Mouse (Mus musculus) lung, embryonic 16.5 days (tissue): ENCODE measurements at regions not wholly inside any gene's neighbourhood (a gene's known extent, or its start where the extent isn't known, plus 50 kb on each side); places are given as distances from the start of the nearest gene placed in this dataset.

Experiments used
- ATAC-seq: fragments of 200-750 bp; cut with Nextera tagmentation; 2 replicates; pipeline ENCODE4 v1.8.0; 2017; ENCODE audit warnings: low read depth, mild to moderate bottlenecking, moderate library complexity
- H3K27ac ChIP-seq: fragments of 300-500 bp; sonication (generic); 2 replicates; pipeline ENCODE4 v1.5.1; 2014; ENCODE audit warnings: mild to moderate bottlenecking, control low read depth, low read length
- H3K27me3 ChIP-seq: fragments of 300-500 bp; sonication (generic); 2 replicates; pipeline ENCODE4 v1.6.1; 2014; ENCODE audit warnings: low read depth, low read length, mixed read lengths; ENCODE audit not compliant: control insufficient read depth, insufficient read depth
- H3K36me3 ChIP-seq: fragments of 300-500 bp; sonication (generic); 2 replicates; pipeline ENCODE4 v1.6.1; 2014; ENCODE audit warnings: low read length; ENCODE audit not compliant: control insufficient read depth, insufficient read depth
- H3K4me1 ChIP-seq: fragments of 300-500 bp; sonication (generic); replicated peaks from 2 replicates; pipeline ENCODE4 v1.6.1; 2014; ENCODE audit warnings: low read length, mixed read lengths; ENCODE audit not compliant: control insufficient read depth, insufficient read depth
- H3K4me2 ChIP-seq: fragments of 300-500 bp; sonication (generic); 2 replicates; pipeline ENCODE4 v1.6.1; 2014; ENCODE audit warnings: low read depth, low read length, control low read depth
- H3K4me3 ChIP-seq: fragments of 300-500 bp; sonication (generic); 2 replicates; pipeline ENCODE4 v1.5.1; 2014; ENCODE audit warnings: mild to moderate bottlenecking, low read length, control low read depth
- H3K9ac ChIP-seq: fragments of 300-500 bp; sonication (generic); 2 replicates; pipeline ENCODE4 v1.6.1; 2014; ENCODE audit warnings: low read length, control low read depth
- H3K9me3 ChIP-seq: fragments of 300-500 bp; sonication (generic); 2 replicates; pipeline ENCODE4 v1.6.1; 2016; ENCODE audit warnings: low read length; ENCODE audit not compliant: control insufficient read depth
- WGBS: fragments of 180-500 bp; shearing (Covaris S2); extraction: QIAGEN DNeasy Blood & Tissue Kit; methylation state at CpG from one replicate; pipeline ENCODE4 v1.1.7; 2014; 5-methylcytosine and 5-hydroxymethylcytosine counted together

DNA sequence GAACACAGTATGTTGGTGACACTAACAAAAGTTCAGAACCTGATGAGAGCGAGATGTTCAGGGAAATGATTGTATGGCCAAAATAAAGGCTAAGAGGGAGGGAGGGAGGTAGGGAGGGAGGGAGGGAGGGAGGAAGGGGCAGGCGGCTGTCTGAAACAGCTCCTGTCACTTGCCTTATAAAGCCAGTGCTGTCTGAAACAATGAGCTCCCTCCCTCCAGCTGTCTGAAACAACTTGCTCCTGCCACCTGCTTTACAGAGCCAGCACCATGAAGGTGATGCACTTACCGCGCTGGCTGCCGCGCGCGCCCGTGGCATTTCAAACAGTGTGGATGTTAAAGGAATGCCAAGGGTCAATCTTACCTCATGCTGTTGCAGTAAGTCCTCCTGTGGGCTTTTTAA, 571.9 kb downstream of the 1700064H15Rik start:
- H3K36me3 ChIP-seq, result no peaks in the 10 kb centered on the region
- no peaks in the 10 kb centered on the region for H3K27me3 ChIP-seq
- H3K4me3 ChIP-seq, result no peak overlapping the region
- H3K4me1 ChIP-seq, result no peaks in the 10 kb centered on the region
- ATAC-seq, result no peak
- no peak overlapping the region for H3K9ac ChIP-seq
- no peak overlapping the region for H3K27ac ChIP-seq
- H3K9me3 ChIP-seq, result no peaks in the 10 kb centered on the region
- WGBS, result 19% methylated on average over 9 of the region's 9 CpGs
- no peak overlapping the region for H3K4me2 ChIP-seq

DNA sequence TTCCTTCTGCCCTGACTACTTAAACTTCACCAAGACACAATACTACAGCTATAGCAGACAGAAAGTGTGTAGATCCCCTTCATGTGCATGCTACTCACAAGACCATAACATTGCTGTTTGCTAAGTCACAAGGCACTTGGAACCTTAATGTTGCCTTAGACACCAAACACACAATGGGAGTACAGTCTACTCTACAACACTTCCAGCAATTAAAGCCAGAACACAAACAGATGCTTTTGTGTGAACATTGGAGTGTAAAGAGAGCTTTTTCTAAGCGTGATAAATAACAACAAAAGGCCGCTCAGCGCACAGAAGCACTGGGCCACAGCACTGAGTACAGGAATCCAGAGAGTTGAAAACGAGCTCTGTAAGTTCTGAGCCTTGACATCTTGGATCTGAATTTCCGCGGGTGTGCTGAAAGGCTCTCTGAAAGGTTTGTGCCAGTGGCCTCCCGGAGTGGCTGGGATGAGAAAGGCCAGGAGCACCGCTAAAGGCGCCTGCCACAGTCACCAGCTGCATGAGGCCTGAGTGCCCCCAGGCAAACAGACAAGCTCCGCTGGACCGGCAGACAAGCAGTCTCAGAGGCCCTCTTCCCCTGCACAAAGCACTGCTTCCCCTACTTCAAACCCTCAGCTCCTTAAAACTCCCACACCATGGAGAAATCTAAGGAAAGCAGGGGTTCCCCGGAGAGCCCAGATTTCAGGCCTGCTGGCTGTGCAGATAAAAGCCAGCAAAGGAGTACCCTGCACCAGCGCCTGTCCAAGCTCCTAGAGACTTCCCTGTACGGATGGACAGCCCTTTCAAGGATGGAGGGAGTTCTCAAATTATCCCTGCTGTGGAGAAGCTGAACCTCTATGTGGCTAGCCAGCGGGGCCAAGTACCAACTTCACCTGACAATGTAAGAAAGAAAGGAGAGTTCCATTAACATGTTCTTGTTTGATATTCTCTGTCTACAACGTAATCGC, 568.3 kb downstream of the 1700064H15Rik start:
- no peaks in the 10 kb centered on the region for H3K4me1 ChIP-seq
- WGBS, result 45% methylated on average over 15 of the region's 17 CpGs
- H3K4me3 ChIP-seq, result no peak overlapping the region
- H3K9me3 ChIP-seq, result no peaks in the 10 kb centered on the region
- H3K27ac ChIP-seq, result no peak overlapping the region
- no peaks in the 10 kb centered on the region for H3K27me3 ChIP-seq
- ATAC-seq, result no peak
- H3K36me3 ChIP-seq, result no peaks in the 10 kb centered on the region
- H3K9ac ChIP-seq, result no peak overlapping the region
- no peak overlapping the region for H3K4me2 ChIP-seq

DNA sequence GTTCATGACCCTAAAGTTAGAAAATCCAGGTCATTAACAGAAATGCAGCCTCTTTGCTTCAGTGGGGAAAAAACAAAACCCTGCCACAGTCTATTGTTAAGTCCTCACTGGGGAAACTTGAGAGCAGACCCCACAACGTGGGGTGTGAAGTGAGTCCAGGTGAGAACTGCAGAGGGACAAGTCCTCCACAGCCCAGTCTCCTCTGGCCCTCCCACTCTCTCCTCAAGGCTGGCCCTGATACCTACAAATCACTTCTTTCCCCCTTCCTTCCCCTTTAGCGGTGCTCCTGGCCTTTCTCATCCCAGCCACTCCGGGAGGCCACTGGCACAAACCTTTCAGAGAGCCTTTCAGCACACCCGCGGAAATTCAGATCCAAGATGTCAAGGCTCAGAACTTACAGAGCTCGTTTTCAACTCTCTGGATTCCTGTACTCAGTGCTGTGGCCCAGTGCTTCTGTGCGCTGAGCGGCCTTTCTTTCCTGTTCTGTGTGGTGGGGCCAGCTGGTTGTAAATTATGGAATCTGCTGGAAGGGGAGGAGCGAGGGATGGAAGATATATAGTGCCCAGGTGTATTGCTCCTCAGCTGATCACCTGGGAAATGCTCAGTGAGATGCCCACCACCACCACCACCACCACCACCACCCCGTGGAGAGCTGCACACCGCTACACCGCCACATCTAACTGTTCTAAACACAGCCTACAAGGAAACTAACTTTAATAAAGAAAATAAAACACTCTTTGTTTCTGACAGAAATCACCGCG, 566.8 kb downstream of the 1700064H15Rik start:
- Histone ChIP-seq H3K4me2 (no peak overlapping the region), H3K4me3 (no peak overlapping the region), H3K36me3 (no peaks in the 10 kb centered on the region), H3K4me1 (no peaks in the 10 kb centered on the region), H3K27ac (no peak overlapping the region), H3K27me3 (no peaks in the 10 kb centered on the region), H3K9ac (no peak overlapping the region), H3K9me3 (no peaks in the 10 kb centered on the region)
- no peak for ATAC-seq
- 53% methylated on average over 12 of the region's 14 CpGs for WGBS

DNA sequence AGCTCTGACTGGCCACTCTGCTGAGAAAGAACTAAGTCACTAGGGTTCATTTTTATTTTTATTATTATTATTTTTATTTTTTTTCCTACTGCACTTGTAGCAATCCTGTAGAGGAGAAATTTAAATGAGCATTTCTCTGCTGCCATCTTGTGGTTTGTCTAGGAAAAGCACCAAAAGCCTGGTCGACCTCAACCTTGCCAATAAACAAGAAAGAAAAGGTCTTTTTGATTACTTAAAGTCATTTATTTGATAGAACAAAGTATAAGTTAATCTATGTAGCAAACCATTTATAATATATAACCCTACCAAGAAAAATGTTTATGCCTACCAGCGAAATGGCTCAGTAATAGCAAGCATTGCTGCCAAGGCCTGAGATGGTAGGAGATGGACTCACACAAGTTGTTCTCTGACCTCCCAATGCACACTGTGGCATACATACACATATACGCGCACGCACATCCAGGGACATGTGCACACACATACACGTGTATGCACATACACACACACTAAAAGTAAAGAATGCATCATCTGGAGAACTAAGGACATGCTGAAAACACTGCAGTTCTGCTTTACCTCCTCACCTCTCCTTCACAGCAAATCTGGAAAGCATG, 566.1 kb downstream of the 1700064H15Rik start:
- Histone ChIP-seq H3K27ac (no peak overlapping the region), H3K9me3 (no peaks in the 10 kb centered on the region), H3K4me3 (no peak overlapping the region), H3K36me3 (no peaks in the 10 kb centered on the region), H3K9ac (no peak overlapping the region), H3K4me2 (no peak overlapping the region), H3K4me1 (no peaks in the 10 kb centered on the region), H3K27me3 (no peaks in the 10 kb centered on the region)
- 39% methylated on average over 6 of the region's 6 CpGs for WGBS
- no peak for ATAC-seq

DNA sequence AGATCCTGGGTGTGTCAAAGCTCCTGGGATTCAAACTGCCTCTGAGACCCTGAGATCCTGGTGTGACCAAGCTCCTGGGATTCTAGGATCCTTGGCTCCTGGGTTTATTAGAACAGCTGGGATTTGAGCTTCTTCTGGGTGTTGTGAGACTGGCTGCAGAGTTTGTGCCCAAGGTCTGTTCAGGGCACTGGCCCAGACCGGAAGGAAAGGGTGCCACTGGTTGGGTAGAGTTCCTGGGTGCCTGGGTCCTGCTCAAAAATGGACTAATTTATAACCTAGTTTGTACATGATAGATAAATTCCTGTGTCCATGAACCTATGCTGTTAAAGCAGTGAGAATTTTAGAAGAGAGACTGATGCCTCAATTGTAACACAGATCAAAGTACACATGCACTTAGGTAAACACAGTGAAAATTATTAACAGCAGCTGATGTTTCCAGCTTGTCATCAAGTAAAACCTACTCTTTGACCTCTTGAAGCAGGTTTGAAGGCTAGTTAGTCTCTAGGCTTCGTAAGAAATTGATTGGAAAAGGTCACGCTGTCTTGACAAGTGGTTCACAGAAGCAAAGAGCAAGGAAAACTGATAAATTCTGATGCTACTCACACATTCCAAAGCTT, 561.2 kb downstream of the 1700064H15Rik start:
- H3K4me2 ChIP-seq, result no peak overlapping the region
- ATAC-seq, result no peak
- no peaks in the 10 kb centered on the region for H3K4me1 ChIP-seq
- no peaks in the 10 kb centered on the region for H3K27me3 ChIP-seq
- no peak overlapping the region for H3K9ac ChIP-seq
- WGBS, result 71% methylated on average over 3 of the region's 3 CpGs
- no peaks in the 10 kb centered on the region for H3K36me3 ChIP-seq
- H3K27ac ChIP-seq, result no peak overlapping the region
- no peaks in the 10 kb centered on the region for H3K9me3 ChIP-seq
- H3K4me3 ChIP-seq, result no peak overlapping the region
